Mouse (Mus musculus): ENCODE measurements at regions not wholly inside any gene's neighbourhood (a gene's known extent, or its start where the extent isn't known, plus 50 kb on each side); places are given as distances from the start of the nearest gene placed in this dataset.
"Not testable (repeated sequence)": the region's sequence is repeated elsewhere in the genome, so short reads cannot be mapped to it uniquely, and the experiment has no call there.

GRCm38 (mm10) chr1:42567640-42568039 lies 127.9 kb upstream of the Pou3f3 start:
- no peaks in the 10 kb centered on the region for H3K9me3 ChIP-seq
- H3K27ac ChIP-seq (replicated peaks), result no peak overlapping the region
- WGBS, result 86% methylated on average over 6 of the region's 6 CpGs
- no peaks in the 10 kb centered on the region for H3K4me1 ChIP-seq
- DNase-seq (ENCODE audit: low spot score), result no peak
- no peak overlapping the region for H3K4me3 ChIP-seq
- no peaks in the 10 kb centered on the region for H3K27me3 ChIP-seq (replicated peaks; ENCODE audit: low read depth, poor library complexity, severe bottlenecking)
- H3K36me3 ChIP-seq (replicated peaks), result no peaks in the 10 kb centered on the region

- Histone ChIP-seq H3K9me3 (no peaks in the 10 kb centered on the region), H3K36me3 (replicated peaks) (no peaks in the 10 kb centered on the region), H3K4me1 (peaks cover 6% of the 10 kb centered on the region; the same call in 1 of the 2 replicates), H3K27ac (replicated peaks) (no peak overlapping the region), H3K27me3 (replicated peaks; ENCODE audit: low read depth, poor library complexity, severe bottlenecking) (no peaks in the 10 kb centered on the region), H3K4me3 (no peak overlapping the region)
- no peak for DNase-seq (ENCODE audit: low spot score)
- 92% methylated on average over 3 of the region's 3 CpGs for WGBS
Measured at GRCm38 (mm10) chr1:42585191-42585590, 110.4 kb upstream of the Pou3f3 start.

DNA sequence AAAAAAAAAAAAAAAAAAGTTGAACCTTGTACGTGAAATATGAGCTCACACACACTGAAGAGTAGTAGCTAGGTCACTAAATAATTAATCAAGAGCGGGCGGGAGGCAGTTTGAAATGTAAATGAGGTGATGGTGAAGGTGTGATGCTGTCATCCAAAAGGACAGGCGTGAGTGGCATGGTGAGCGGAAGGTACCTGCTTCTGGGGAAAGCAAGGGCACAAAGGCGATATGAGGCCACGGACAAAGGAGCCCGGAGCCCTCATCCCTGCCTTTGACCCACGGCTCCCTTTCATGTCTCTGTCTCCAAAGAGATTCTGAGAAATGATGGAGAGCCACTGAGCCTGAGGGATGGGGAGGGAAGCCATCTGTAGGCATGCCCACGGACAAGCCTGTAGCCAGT lies 107.1 kb upstream of the Pou3f3 start:
- H3K4me3 ChIP-seq, result no peak overlapping the region
- H3K27ac ChIP-seq (replicated peaks), result no peak overlapping the region
- 59% methylated on average over 10 of the region's 10 CpGs for WGBS
- H3K4me1 ChIP-seq, result peaks cover 6% of the 10 kb centered on the region; the same call in 1 of the 2 replicates
- H3K27me3 ChIP-seq (replicated peaks; ENCODE audit: low read depth, poor library complexity, severe bottlenecking), result no peaks in the 10 kb centered on the region
- H3K36me3 ChIP-seq (replicated peaks), result no peaks in the 10 kb centered on the region
- no peaks in the 10 kb centered on the region for H3K9me3 ChIP-seq
- no peak for DNase-seq (ENCODE audit: low spot score)

DNA sequence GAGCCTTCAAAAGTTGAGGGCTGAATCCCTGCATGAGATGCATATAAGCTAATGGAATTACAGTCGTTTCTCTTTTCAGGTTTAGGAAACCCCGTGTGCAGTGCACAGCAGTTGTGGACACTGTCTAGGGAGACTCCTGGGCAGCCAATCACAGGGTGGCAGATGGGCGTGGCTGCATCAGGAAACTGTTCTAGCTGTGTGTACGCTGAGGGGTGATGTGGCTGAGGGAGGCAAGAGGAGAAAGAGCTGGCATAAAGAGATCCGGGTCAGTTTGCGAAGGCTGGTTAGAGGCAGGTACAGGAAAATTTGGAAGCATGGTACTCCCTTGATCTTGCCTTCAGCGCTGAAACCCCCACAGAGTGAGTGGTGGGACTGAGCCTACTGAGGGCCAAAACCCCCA lies 106.1 kb upstream of the Pou3f3 start:
- Histone ChIP-seq H3K4me3 (no peak overlapping the region), H3K9me3 (no peaks in the 10 kb centered on the region), H3K27me3 (replicated peaks; ENCODE audit: low read depth, poor library complexity, severe bottlenecking) (no peaks in the 10 kb centered on the region), H3K4me1 (peaks cover 6% of the 10 kb centered on the region; the same call in 1 of the 2 replicates), H3K27ac (replicated peaks) (no peak overlapping the region), H3K36me3 (replicated peaks) (no peaks in the 10 kb centered on the region)
- 50% methylated on average over 7 of the region's 7 CpGs for WGBS
- DNase-seq (ENCODE audit: low spot score), result no peak

DNA sequence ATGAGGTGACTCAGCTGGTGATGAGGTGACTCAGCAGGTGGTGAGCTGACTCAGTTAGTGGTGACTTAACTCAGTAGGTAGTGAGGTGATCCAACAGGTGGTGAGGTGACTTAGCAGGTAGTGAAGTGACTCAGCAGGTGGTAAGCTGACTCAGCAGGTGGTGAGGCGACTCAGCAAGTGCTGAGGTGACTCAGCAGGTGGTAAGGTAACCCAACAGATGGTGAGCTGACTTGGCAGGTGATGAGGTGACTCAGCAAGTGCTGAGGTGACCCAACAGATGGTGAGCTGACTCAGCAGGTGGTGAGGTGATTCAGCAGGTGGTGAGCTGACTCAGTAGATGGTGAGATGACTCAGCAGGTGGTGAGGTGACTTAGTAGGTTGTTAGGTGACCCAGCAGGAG lies 103.7 kb upstream of the Pou3f3 start:
- peaks cover 6% of the 10 kb centered on the region; the same call in 1 of the 2 replicates for H3K4me1 ChIP-seq
- H3K27ac ChIP-seq (replicated peaks), result no peak overlapping the region
- H3K9me3 ChIP-seq, result no peaks in the 10 kb centered on the region
- no peak for DNase-seq (ENCODE audit: low spot score)
- H3K36me3 ChIP-seq (replicated peaks), result no peaks in the 10 kb centered on the region
- H3K4me3 ChIP-seq, result no peak overlapping the region
- WGBS, result 74% methylated on average over 1 of the region's 1 CpGs
- H3K27me3 ChIP-seq (replicated peaks; ENCODE audit: low read depth, poor library complexity, severe bottlenecking), result no peaks in the 10 kb centered on the region

GRCm38 (mm10) chr1:42597065-42597464 lies 98.5 kb upstream of the Pou3f3 start:
- Histone ChIP-seq H3K27ac (replicated peaks) (no peak overlapping the region), H3K4me3 (no peak overlapping the region), H3K27me3 (replicated peaks; ENCODE audit: low read depth, poor library complexity, severe bottlenecking) (no peaks in the 10 kb centered on the region), H3K36me3 (replicated peaks) (no peaks in the 10 kb centered on the region), H3K4me1 (no peaks in the 10 kb centered on the region), H3K9me3 (no peaks in the 10 kb centered on the region)
- WGBS, result 79% methylated on average over 4 of the region's 4 CpGs
- DNase-seq (ENCODE audit: low spot score), result no peak

DNA sequence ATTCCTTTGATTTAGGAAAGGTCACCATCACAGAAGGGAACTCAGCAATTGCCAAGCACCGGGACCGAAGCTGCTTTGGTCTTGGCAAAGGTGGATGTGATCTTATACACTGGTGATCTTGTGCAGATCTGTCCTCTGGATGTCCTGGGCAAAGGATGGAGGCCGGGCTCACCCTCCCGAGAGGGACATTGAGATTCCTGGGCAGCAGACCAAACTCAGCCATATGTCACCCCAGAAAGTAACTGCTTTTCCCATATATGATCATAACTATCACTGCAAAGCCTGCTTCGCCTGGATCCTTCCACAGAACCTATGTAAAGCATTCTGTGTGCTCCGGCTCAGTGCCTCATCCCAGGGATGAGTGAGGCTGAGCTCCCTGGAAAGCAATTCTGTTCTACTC lies 96.3 kb upstream of the Pou3f3 start:
- 87% methylated on average over 6 of the region's 6 CpGs for WGBS
- H3K4me1 ChIP-seq, result no peaks in the 10 kb centered on the region
- H3K4me3 ChIP-seq, result no peak overlapping the region
- DNase-seq (ENCODE audit: low spot score), result no peak
- no peaks in the 10 kb centered on the region for H3K9me3 ChIP-seq
- H3K27me3 ChIP-seq (replicated peaks; ENCODE audit: low read depth, poor library complexity, severe bottlenecking), result no peaks in the 10 kb centered on the region
- no peak overlapping the region for H3K27ac ChIP-seq (replicated peaks)
- H3K36me3 ChIP-seq (replicated peaks), result no peaks in the 10 kb centered on the region

DNA sequence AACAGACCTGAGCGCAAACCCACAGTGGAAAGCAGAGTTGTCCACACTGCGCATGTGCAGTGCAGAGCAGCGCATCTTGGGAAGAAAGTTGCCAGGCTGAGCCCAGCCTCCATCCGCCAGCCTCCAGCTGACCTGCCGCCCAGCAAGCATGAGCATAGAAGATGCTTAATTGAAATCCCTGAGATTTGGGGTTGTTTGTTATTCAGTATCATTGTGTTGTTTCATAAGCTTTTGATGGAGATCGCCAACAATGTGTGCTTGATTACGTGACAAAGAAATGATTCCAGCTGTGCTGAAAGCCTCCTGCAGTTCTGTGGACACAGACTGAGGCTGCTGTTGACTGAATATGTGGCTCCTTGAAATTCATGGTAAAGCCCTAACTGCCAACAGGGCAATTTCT lies 89.3 kb upstream of the Pou3f3 start:
- no peaks in the 10 kb centered on the region for H3K36me3 ChIP-seq (replicated peaks)
- H3K4me3 ChIP-seq, result no peak overlapping the region
- no peak overlapping the region for H3K27ac ChIP-seq (replicated peaks)
- no peak for DNase-seq (ENCODE audit: low spot score)
- H3K27me3 ChIP-seq (replicated peaks; ENCODE audit: low read depth, poor library complexity, severe bottlenecking), result 0 out of 2 replicates have a peak, but pooled peaks cover 7% of the 10 kb centered on the region
- H3K4me1 ChIP-seq, result 0 out of 2 replicates have a peak, but pooled peaks cover 7% of the 10 kb centered on the region
- no peaks in the 10 kb centered on the region for H3K9me3 ChIP-seq
- WGBS, result 79% methylated on average over 7 of the region's 7 CpGs

- 84% methylated on average over 4 of the region's 4 CpGs for WGBS
- H3K36me3 ChIP-seq (replicated peaks); H3K27ac ChIP-seq (replicated peaks); DNase-seq (ENCODE audit: low spot score); H3K9me3 ChIP-seq; H3K4me1 ChIP-seq; H3K4me3 ChIP-seq; H3K27me3 ChIP-seq (replicated peaks; ENCODE audit: low read depth, poor library complexity, severe bottlenecking): not testable (repeated sequence)
Measured at GRCm38 (mm10) chr1:42607466-42608043, 88.0 kb upstream of the Pou3f3 start.

GRCm38 (mm10) chr1:42623766-42624165 lies 71.8 kb upstream of the Pou3f3 start:
- H3K27me3 ChIP-seq (replicated peaks; ENCODE audit: low read depth, poor library complexity, severe bottlenecking), result peaks cover 16% of the 10 kb centered on the region
- no peaks in the 10 kb centered on the region for H3K36me3 ChIP-seq (replicated peaks)
- WGBS, result 74% methylated on average over 6 of the region's 6 CpGs
- no peak overlapping the region for H3K4me3 ChIP-seq
- DNase-seq (ENCODE audit: low spot score), result no peak
- peaks cover 41% of the 10 kb centered on the region for H3K4me1 ChIP-seq
- H3K27ac ChIP-seq (replicated peaks), result no peak overlapping the region
- H3K9me3 ChIP-seq, result peaks cover 9% of the 10 kb centered on the region; the same call in 1 of the 2 replicates

GRCm38 (mm10) chr1:42628800-42629199 lies 66.8 kb upstream of the Pou3f3 start:
- no peak overlapping the region for H3K4me3 ChIP-seq
- DNase-seq (ENCODE audit: low spot score), result peak; percentile 25
- no peaks in the 10 kb centered on the region for H3K36me3 ChIP-seq (replicated peaks)
- no peak overlapping the region; the same call in 1 of the 2 replicates for H3K27ac ChIP-seq (replicated peaks)
- H3K4me1 ChIP-seq, result peaks cover 53% of the 10 kb centered on the region
- H3K27me3 ChIP-seq (replicated peaks; ENCODE audit: low read depth, poor library complexity, severe bottlenecking), result peaks cover 34% of the 10 kb centered on the region
- 17% methylated on average over 12 of the region's 12 CpGs for WGBS
- H3K9me3 ChIP-seq, result no peaks in the 10 kb centered on the region

DNA sequence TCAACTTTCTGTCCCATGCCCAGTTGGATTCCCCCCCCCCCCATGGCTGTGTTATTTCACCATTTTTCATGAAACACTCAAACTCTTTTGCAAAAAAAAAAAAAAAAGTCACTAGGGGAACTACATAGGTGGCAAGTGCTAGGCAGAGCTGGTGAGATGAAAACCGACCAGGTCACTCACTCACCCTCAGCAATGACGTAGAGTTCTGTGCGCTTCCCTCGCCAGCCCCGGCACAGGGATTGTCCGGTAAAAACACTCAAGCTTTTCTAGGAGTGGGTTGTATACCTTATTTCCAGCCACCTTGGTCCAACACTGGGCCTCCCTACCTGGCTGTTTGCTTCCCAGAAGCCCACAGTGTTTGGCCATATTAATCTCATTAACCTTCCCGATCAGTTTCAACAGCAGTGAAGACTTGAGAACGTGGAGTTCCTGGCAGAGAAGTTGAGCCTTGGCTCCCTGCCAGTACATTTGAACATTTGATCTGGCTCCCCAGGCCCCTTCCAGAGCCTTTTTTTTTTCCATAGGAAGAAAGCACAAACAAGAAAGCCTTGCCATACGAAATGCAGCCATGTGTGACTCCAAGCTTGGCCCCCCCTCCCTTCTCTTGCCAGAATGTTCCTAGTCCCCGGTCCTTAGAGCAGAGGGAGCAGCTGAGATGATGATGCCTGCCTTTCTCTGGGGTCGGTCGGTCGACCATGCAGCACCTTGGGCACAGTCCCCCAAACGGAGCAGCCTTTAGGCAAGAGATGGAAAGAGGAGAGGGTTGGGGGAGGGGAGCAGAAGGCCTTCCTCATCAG lies 65.9 kb upstream of the Pou3f3 start:
- Histone ChIP-seq H3K4me3 (peak overlapping the region; percentile 11; the same call in 1 of the 2 replicates), H3K27ac (replicated peaks) (peak overlapping the region; percentile 81), H3K9me3 (no peaks in the 10 kb centered on the region), H3K27me3 (replicated peaks; ENCODE audit: low read depth, poor library complexity, severe bottlenecking) (peaks cover 34% of the 10 kb centered on the region), H3K36me3 (replicated peaks) (no peaks in the 10 kb centered on the region), H3K4me1 (peaks cover 46% of the 10 kb centered on the region)
- 29% methylated on average over 14 of the region's 14 CpGs for WGBS
- peak; percentile 37 for DNase-seq (ENCODE audit: low spot score)

DNA sequence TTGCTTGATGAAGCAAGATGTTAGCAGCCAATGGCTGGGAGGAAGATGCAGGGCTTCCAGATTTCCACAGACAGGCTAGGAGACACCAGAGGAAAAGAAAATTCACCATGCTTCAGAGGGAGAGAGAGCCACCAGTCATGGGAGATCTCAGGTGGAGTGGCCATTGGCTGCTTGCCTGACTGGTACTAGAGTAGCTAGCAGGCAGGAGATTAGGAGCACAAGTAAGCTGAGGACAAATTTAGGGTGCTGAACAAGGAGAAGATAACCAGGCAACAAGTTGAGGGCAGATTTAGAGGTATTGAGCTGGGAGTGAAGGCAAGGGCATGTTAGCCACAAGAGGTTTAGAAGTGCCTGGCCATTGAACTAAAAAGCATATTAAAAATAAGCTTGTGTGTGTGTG lies 63.3 kb upstream of the Pou3f3 start:
- H3K9me3 ChIP-seq, result no peaks in the 10 kb centered on the region
- peaks cover 30% of the 10 kb centered on the region for H3K27me3 ChIP-seq (replicated peaks; ENCODE audit: low read depth, poor library complexity, severe bottlenecking)
- no peaks in the 10 kb centered on the region for H3K36me3 ChIP-seq (replicated peaks)
- H3K4me1 ChIP-seq, result peaks cover 27% of the 10 kb centered on the region
- H3K27ac ChIP-seq (replicated peaks), result no peak overlapping the region
- no peak overlapping the region for H3K4me3 ChIP-seq
- DNase-seq (ENCODE audit: low spot score), result no peak

Data from embryonic facial prominence, embryonic 10.5 days (tissue).